In the genomic region with DNA sequence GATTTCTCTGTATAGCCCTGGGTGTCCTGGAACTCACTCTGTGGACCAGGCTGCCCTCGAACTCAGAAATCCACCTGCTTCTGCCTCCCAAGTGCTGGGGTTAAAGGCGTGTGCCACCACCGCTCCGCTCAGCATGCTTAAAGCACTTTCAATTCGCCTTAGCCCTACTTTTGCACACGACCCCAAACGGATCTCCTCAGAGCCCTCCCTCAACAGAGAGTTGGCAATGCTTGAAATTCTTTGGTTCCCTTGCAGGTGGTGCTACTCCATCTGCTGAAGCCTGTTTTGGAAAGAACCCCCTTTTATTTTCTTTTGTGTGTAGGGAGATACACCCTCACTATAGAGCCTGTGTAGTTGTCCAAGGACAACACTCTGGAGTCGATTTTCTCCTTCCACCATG, we compare ENCODE assay signal across 1 mouse cellular context.
TF ChIP-seq lines count a peak whose summit lies in the region.

No protein-coding gene starts in this region.

TF ChIP-seq in CH12.LX, 34 proteins besides CTCF, POLR2A, EP300 and RAD21:
- no peak for TF ChIP-seq CHD1 (IDR thresholded peaks at IDR 0.05; ENCODE audit: low read depth, low read length)
- no peak for TF ChIP-seq IRF4 (IDR thresholded peaks at IDR 0.05; ENCODE audit: low read depth, low read length)
- TF ChIP-seq MAZ (IDR thresholded peaks at IDR 0.05; ENCODE audit: low read depth, low read length) = no peak
- TF ChIP-seq HCFC1 (IDR thresholded peaks at IDR 0.05; ENCODE audit: low read depth, low read length) = no peak
- TF ChIP-seq POLR2AphosphoS2 (IDR thresholded peaks at IDR 0.05; ENCODE audit: low read depth, low read length) = no peak
- no peak for TF ChIP-seq ETS1 (conservative IDR thresholded peaks at IDR 0.05; ENCODE audit: low read depth, low read length)
- no peak for TF ChIP-seq NELFE (IDR thresholded peaks at IDR 0.05; ENCODE audit: low read depth, low read length)
- TF ChIP-seq MYC (IDR thresholded peaks at IDR 0.05; ENCODE audit: low read depth, low read length) = no peak
- no peak for TF ChIP-seq ZC3H11A (IDR thresholded peaks at IDR 0.05; ENCODE audit: low read depth, low read length)
- TF ChIP-seq CHD2 (IDR thresholded peaks at IDR 0.05; ENCODE audit: low read length) = no peak
- TF ChIP-seq ZNF384 (IDR thresholded peaks at IDR 0.05; ENCODE audit: low read depth, low read length) = no peak
- TF ChIP-seq ZMIZ1 (IDR thresholded peaks at IDR 0.05; ENCODE audit: low read depth, low read length) = no peak
- TF ChIP-seq USF2 (conservative IDR thresholded peaks at IDR 0.05; ENCODE audit: low read depth, low read length) = no peak
- TF ChIP-seq SMC3 (IDR thresholded peaks at IDR 0.05; ENCODE audit: low read depth, low read length) = no peak
- no peak for TF ChIP-seq PAX5 (IDR thresholded peaks at IDR 0.05; ENCODE audit: low read length)
TF ChIP-seq in CH12.LX: peak in this region for 0.
